Mouse (Mus musculus): Measurements from ENCODE around the gene Sgcd. TPM values are rescaled to one million over a fixed set of nuclear protein-coding genes. Genes with fewer than 3 reads are reported as not detected.

Gene Sgcd
- total RNA-seq (2022): 10 to 100 TPM; 62.6 to 82.0 (median 77.1) TPM

GRCm38 (mm10) chr11:47988697-47989533 is at the start of gene Sgcd:
Sgcd (minus strand) TSS chr11:47988969.
- DNase-seq (ENCODE audit: low spot score in 2 of 2): no peak

GRCm38 (mm10) chr11:48038051-48038450 is 49.3 kb upstream of the Sgcd start:
- DNase-seq (ENCODE audit: low spot score in 2 of 2): no peak

- no peak for DNase-seq (ENCODE audit: low spot score in 2 of 2)
Measured at GRCm38 (mm10) chr11:48012836-48013235, 24.1 kb upstream of the Sgcd start.

- no peak for DNase-seq (ENCODE audit: low spot score in 2 of 2)
Measured at GRCm38 (mm10) chr11:47988333-47988696, 454 bp downstream of the Sgcd start.

- no peak for DNase-seq (ENCODE audit: low spot score in 2 of 2)
Measured at GRCm38 (mm10) chr11:47987893-47988267, 889 bp downstream of the Sgcd start.

GRCm38 (mm10) chr11:47987251-47987892 is 1.4 kb downstream of the Sgcd start:
- DNase-seq (ENCODE audit: low spot score in 2 of 2): no peak

GRCm38 (mm10) chr11:47982152-47982551 is 6.6 kb downstream of the Sgcd start:
- DNase-seq (ENCODE audit: low spot score in 2 of 2): no peak

GRCm38 (mm10) chr11:47981108-47981507 is 7.7 kb downstream of the Sgcd start:
- no peak for DNase-seq (ENCODE audit: low spot score in 2 of 2)

- DNase-seq (ENCODE audit: low spot score in 2 of 2): no peak
Measured at GRCm38 (mm10) chr11:47953291-47953690, 35.5 kb downstream of the Sgcd start.

- no peak for DNase-seq (ENCODE audit: low spot score in 2 of 2)
Measured at GRCm38 (mm10) chr11:47952366-47952765, 36.4 kb downstream of the Sgcd start.

GRCm38 (mm10) chr11:47939795-47940194 is 49.0 kb downstream of the Sgcd start:
- no peak for DNase-seq (ENCODE audit: low spot score in 2 of 2)

GRCm38 (mm10) chr11:47917616-47918015 is 71.2 kb downstream of the Sgcd start:
- DNase-seq (ENCODE audit: low spot score in 2 of 2): no peak

GRCm38 (mm10) chr11:47891617-47892172 is 97.1 kb downstream of the Sgcd start:
- DNase-seq (ENCODE audit: low spot score in 2 of 2): no peak

- no peak for DNase-seq (ENCODE audit: low spot score in 2 of 2)
Measured at GRCm38 (mm10) chr11:47890315-47890714, 98.5 kb downstream of the Sgcd start.

- DNase-seq (ENCODE audit: low spot score in 2 of 2): no peak
Measured at GRCm38 (mm10) chr11:47885310-47885709, 103.5 kb downstream of the Sgcd start.

GRCm38 (mm10) chr11:47883545-47883944 is 105.2 kb downstream of the Sgcd start:
- DNase-seq (ENCODE audit: low spot score in 2 of 2): no peak

- DNase-seq (ENCODE audit: low spot score in 2 of 2): no peak
Measured at GRCm38 (mm10) chr11:47876633-47877170, 112.1 kb downstream of the Sgcd start.

GRCm38 (mm10) chr11:47845894-47846293 is 142.9 kb downstream of the Sgcd start:
- no peak for DNase-seq (ENCODE audit: low spot score in 2 of 2)

- no peak for DNase-seq (ENCODE audit: low spot score in 2 of 2)
Measured at GRCm38 (mm10) chr11:47833283-47833682, 155.5 kb downstream of the Sgcd start.

GRCm38 (mm10) chr11:47810307-47810706 is 178.5 kb downstream of the Sgcd start:
- DNase-seq (ENCODE audit: low spot score in 2 of 2): no peak

GRCm38 (mm10) chr11:47804101-47804715 is 184.6 kb downstream of the Sgcd start:
- no peak for DNase-seq (ENCODE audit: low spot score in 2 of 2)

GRCm38 (mm10) chr11:47777916-47778226 is 210.9 kb downstream of the Sgcd start:
- no peak for DNase-seq (ENCODE audit: low spot score in 2 of 2)
